Mouse (Mus musculus): ENCODE measurements around the gene Chd9. TPM values are rescaled to one million over a fixed set of nuclear protein-coding genes. Genes with fewer than 3 reads are reported as not detected.

The Chd9 gene
- polyA plus RNA-seq, 1 experiment: 68.2 TPM

DNA sequence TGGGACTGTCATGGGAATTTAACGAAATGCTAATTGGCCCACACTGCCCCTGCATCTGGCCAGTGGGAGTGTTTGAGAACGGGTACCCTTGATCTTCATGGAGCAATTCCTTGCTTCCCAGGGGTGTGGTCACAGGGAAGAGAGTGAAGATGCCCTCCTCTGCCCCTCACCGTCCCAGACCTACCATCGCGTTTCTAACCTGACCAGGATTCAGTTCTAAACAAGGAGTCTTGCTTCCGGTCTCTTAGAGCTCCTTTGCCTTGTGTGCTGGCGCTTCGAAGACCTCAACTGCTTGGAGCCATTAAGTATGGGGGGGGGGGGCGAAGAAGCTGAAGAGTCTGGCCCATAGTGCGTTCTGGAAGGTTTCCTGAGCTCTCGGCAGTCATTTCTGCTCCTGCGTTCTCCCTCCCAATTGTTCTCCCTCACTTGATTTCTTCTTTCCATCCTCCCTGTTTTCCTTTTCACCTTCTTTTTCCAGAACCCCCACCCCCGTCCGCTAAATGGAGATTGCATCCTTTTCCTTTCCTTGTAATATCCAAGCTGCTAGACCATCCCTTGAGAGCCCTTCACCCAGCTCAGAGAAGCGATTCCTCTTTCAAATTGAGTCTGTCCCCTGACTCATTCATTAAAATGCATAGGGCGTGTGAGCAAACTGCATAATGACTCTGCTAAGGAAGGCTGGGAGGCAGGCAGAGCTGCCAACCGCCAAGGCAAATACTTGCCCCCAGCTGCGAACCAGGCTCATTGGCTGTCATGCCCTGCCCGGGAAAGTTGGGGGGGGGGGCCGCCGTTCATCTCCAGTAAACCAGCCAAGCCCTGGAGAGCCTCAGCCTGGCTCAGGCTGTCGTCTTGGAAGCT lies 42.0 kb downstream of the Chd9 start:
- Histone ChIP-seq H3K4me3 (ENCODE audit: extremely low read depth, insufficient read depth, insufficient read length) (no peak overlapping the region), H3K27ac (ENCODE audit: insufficient read depth, low read length) (peak overlapping the region; percentile 39; the same call in 1 of the 2 replicates), H3K4me1 (ENCODE audit: control insufficient read depth, insufficient read depth, insufficient read length) (peaks cover 2% of the 10 kb centered on the region; the same call in 1 of the 2 replicates), H3K27me3 (ENCODE audit: control insufficient read depth, insufficient read depth, low read length) (no peaks in the 10 kb centered on the region), H3K36me3 (ENCODE audit: control insufficient read depth, insufficient read depth, low read length) (no peaks in the 10 kb centered on the region)
- 39% methylated on average over 22 of the region's 22 CpGs for WGBS
- DNase-seq (ENCODE audit: low read depth in 1 of 2, low spot score in 2 of 2): no peak
- no peak for TF ChIP-seq CTCF (IDR thresholded peaks at IDR 0.05; ENCODE audit: extremely low read depth, insufficient read depth, insufficient read length, insufficient replicate concordance)
- TF ChIP-seq POLR2A (IDR thresholded peaks at IDR 0.05; ENCODE audit: low read depth, low read length): no peak

DNA sequence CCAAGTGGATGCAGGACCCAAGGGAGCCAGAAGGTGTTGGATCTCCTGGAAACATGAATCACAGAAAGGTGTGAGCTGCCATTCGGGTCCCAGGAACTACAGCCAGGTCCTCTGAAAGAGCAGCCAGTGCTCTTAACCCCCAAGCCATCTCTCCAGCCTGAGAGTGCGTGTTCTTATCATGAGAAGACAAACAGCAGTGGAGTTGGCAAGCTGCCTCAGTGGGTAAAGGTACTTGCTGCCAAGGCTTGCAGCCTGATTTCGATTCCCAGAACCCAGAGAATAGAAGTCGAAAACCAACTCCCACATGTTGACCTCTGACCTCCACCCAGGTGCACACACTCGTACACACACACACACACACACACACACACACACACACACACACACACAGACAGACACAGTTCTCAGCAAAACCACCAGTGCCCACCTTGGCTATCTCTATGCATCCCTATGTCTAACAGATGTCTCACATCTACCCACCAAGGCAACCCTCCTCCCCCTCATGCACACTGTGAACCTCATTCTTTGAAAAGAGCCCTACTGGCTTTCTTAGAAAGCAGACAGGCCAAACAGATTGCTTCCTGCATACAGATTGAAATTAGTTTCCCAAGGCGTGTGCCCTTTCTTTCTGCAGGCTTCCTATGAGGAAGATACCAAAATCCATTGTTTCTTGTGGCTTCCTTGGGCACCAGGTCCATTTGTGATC lies 43.4 kb downstream of the Chd9 start:
- Histone ChIP-seq H3K4me3 (ENCODE audit: extremely low read depth, insufficient read depth, insufficient read length) (no peak overlapping the region), H3K36me3 (ENCODE audit: control insufficient read depth, insufficient read depth, low read length) (no peaks in the 10 kb centered on the region), H3K4me1 (ENCODE audit: control insufficient read depth, insufficient read depth, insufficient read length) (peaks cover 2% of the 10 kb centered on the region; the same call in 1 of the 2 replicates), H3K27ac (ENCODE audit: insufficient read depth, low read length) (no peak overlapping the region), H3K27me3 (ENCODE audit: control insufficient read depth, insufficient read depth, low read length) (no peaks in the 10 kb centered on the region)
- TF ChIP-seq CTCF (IDR thresholded peaks at IDR 0.05; ENCODE audit: extremely low read depth, insufficient read depth, insufficient read length, insufficient replicate concordance) (no peak), POLR2A (IDR thresholded peaks at IDR 0.05; ENCODE audit: low read depth, low read length) (no peak)
- DNase-seq (ENCODE audit: low read depth in 1 of 2, low spot score in 2 of 2): no peak
- 61% methylated on average over 6 of the region's 6 CpGs for WGBS

DNA sequence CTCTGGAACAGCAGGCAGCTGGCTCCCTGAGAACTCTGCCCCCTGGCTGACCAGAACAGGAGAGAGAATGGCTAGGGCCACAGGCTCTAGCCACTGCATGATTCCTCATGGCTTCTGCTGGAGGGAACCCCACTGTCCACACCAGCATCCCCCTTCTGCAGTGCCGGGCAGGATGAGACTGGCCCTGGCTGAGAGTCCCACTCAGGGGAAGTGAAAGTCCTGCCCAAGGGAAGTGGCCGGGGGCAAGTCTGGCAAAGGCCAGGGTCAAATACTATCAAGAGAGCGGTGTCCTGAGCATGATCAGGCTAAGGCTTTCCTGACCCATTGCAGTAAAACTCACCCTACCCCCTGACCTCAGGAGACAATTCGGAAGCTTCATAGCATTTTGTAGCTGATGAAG lies 44.9 kb downstream of the Chd9 start:
- no peak overlapping the region for H3K4me3 ChIP-seq (ENCODE audit: extremely low read depth, insufficient read depth, insufficient read length)
- no peaks in the 10 kb centered on the region for H3K36me3 ChIP-seq (ENCODE audit: control insufficient read depth, insufficient read depth, low read length)
- DNase-seq (ENCODE audit: low read depth in 1 of 2, low spot score in 2 of 2): no peak
- TF ChIP-seq POLR2A (IDR thresholded peaks at IDR 0.05; ENCODE audit: low read depth, low read length) (no peak), CTCF (IDR thresholded peaks at IDR 0.05; ENCODE audit: extremely low read depth, insufficient read depth, insufficient read length, insufficient replicate concordance) (no peak)
- H3K27ac ChIP-seq (ENCODE audit: insufficient read depth, low read length): no peak overlapping the region
- H3K27me3 ChIP-seq (ENCODE audit: control insufficient read depth, insufficient read depth, low read length): no peaks in the 10 kb centered on the region
- 60% methylated on average over 4 of the region's 4 CpGs for WGBS
- peaks cover 8% of the 10 kb centered on the region; the same call in 1 of the 2 replicates for H3K4me1 ChIP-seq (ENCODE audit: control insufficient read depth, insufficient read depth, insufficient read length)

DNA sequence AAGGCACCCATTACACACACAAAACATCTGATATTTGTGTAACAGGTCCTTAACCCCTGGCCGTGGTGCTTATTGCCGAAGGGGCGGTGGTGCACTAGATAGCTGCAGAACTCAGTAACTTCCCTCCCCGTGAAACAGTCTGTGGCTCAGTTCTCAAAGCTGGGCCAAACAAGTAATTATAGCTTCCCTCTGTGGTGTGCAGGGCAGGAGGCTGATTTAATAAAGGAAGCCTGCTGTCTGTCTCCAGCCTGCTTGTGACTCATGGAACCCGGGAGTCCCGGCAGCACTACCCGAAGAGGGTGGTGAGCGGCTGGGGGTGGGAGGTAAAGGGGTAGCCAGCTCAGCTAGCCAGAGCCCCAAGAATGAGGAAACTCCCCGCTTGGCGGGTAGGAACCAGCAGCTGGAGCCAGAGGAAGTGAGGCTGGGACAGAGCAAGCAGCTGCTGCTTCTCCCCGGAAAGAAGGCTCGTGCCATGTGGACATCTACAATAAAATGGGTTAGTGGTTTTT lies 48.1 kb downstream of the Chd9 start:
- Histone ChIP-seq H3K27ac (ENCODE audit: insufficient read depth, low read length) (peak overlapping the region; percentile 31; the same call in 1 of the 2 replicates), H3K27me3 (ENCODE audit: control insufficient read depth, insufficient read depth, low read length) (no peaks in the 10 kb centered on the region), H3K36me3 (ENCODE audit: control insufficient read depth, insufficient read depth, low read length) (no peaks in the 10 kb centered on the region), H3K4me1 (ENCODE audit: control insufficient read depth, insufficient read depth, insufficient read length) (peaks cover 5% of the 10 kb centered on the region; the same call in 1 of the 2 replicates), H3K4me3 (ENCODE audit: extremely low read depth, insufficient read depth, insufficient read length) (peak overlapping the region; percentile 46; the same call in 1 of the 2 replicates)
- 9% methylated on average over 12 of the region's 12 CpGs for WGBS
- peak in 1 of 2 experiments; percentile 34 for DNase-seq (ENCODE audit: low read depth in 1 of 2, low spot score in 2 of 2)
- no peak for TF ChIP-seq CTCF (IDR thresholded peaks at IDR 0.05; ENCODE audit: extremely low read depth, insufficient read depth, insufficient read length, insufficient replicate concordance)

DNA sequence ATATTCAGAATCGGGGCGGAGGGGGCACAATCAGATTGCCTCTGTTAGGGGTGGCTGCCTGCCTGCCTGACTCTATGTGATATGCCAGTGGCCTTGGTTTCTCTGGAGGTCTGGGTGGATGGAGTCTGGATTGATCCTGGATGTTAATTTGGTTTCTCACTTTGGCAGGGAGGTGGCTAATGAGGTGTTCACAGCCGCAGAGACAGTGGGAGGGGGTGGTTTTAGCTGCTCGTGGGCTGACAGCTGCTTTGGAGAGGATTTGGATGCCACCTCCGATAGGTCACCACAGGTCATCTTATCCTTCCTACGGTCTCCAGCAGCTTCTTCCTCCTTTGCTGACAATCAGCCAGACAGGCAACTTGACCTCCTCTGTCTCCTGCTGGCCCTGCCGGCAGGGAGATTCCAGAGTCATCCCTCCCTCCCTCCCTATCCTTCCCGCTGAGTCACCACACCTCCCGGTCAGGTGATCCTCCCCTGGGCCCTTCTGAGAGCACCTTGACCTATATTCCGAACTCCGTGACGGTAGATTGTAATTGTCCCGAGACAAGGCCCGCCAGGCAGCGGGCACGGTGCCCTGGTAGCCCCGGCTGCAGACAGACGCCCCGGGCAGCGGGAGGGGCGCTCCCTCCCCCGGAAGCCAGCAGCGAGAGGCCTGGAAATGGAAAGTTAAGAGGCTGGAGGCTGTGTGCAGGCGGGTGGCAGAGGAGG lies 48.7 kb downstream of the Chd9 start:
- Histone ChIP-seq H3K4me3 (ENCODE audit: extremely low read depth, insufficient read depth, insufficient read length) (peak overlapping the region; percentile 46), H3K27me3 (ENCODE audit: control insufficient read depth, insufficient read depth, low read length) (no peaks in the 10 kb centered on the region), H3K36me3 (ENCODE audit: control insufficient read depth, insufficient read depth, low read length) (no peaks in the 10 kb centered on the region), H3K4me1 (ENCODE audit: control insufficient read depth, insufficient read depth, insufficient read length) (peaks cover 5% of the 10 kb centered on the region; the same call in 1 of the 2 replicates), H3K27ac (ENCODE audit: insufficient read depth, low read length) (peak overlapping the region; percentile 46; the same call in 1 of the 2 replicates)
- TF ChIP-seq POLR2A (IDR thresholded peaks at IDR 0.05; ENCODE audit: low read depth, low read length) (no peak), CTCF (IDR thresholded peaks at IDR 0.05; ENCODE audit: extremely low read depth, insufficient read depth, insufficient read length, insufficient replicate concordance) (no peak)
- DNase-seq (ENCODE audit: low read depth in 1 of 2, low spot score in 2 of 2): peak in 1 of 2 experiments; percentile 63
- WGBS: 1% methylated on average over 24 of the region's 24 CpGs

DNA sequence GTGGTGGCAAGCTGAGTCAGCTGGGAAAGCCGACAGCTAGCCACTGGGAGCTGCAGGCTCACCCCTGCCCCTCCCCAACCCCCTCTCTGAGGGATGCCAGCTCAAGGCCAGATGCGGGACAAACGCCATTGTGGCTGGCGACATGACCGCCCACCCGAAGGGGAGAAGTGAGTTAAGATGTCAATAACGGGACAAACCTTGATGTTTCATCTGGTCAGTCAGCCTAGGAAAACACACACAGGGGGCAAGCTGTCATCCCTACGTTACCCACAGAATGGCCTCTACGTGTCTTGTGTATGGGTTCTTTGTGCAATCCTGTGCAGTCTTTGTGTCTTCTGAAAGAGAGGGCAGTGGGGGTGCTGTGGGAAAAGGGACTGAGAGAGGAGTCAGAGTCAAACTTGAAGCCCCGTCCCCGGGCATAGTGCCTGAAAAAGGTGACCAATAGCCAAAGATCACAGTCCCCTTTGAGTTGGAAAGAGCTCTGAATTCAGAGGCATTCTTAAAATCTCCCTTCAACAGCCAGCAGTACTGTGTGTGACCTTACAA lies 49.4 kb downstream of the Chd9 start:
- 0 out of 2 replicates have a peak overlapping the region, but pooled peaks have one; percentile 3 for H3K27ac ChIP-seq (ENCODE audit: insufficient read depth, low read length)
- 6% methylated on average over 11 of the region's 11 CpGs for WGBS
- no peak for DNase-seq (ENCODE audit: low read depth in 1 of 2, low spot score in 2 of 2)
- H3K27me3 ChIP-seq (ENCODE audit: control insufficient read depth, insufficient read depth, low read length): no peaks in the 10 kb centered on the region
- peak overlapping the region; percentile 46 for H3K4me3 ChIP-seq (ENCODE audit: extremely low read depth, insufficient read depth, insufficient read length)
- H3K4me1 ChIP-seq (ENCODE audit: control insufficient read depth, insufficient read depth, insufficient read length): peaks cover 5% of the 10 kb centered on the region; the same call in 1 of the 2 replicates
- no peaks in the 10 kb centered on the region for H3K36me3 ChIP-seq (ENCODE audit: control insufficient read depth, insufficient read depth, low read length)
- no peak for TF ChIP-seq POLR2A (IDR thresholded peaks at IDR 0.05; ENCODE audit: low read depth, low read length)
- TF ChIP-seq CTCF (IDR thresholded peaks at IDR 0.05; ENCODE audit: extremely low read depth, insufficient read depth, insufficient read length, insufficient replicate concordance): no peak

Measured in spleen, adult 2 months (tissue).